Mouse (Mus musculus): ENCODE data around the gene Trpm3.

GRCm38 (mm10) chr19:22308081-22308480, 169.2 kb downstream of the Trpm3 start:
- no peak for TF ChIP-seq POLR2A (IDR thresholded peaks at IDR 0.05; ENCODE audit: borderline replicate concordance, extremely low read depth, low read depth, low read length)
- no peak for TF ChIP-seq CTCF (IDR thresholded peaks at IDR 0.05; ENCODE audit: insufficient read depth, low read length)

All from lung, adult 2 months (tissue).